Mouse (Mus musculus) lung, postnatal 0 days (tissue): ENCODE measurements around the gene Tmem129.

Experiments
- CTCF ChIP-seq: IDR thresholded peaks from 2 replicates; pipeline ENCODE4 v1.5.1; 2016; ENCODE audit warnings: antibody characterized with exemption, mild to moderate bottlenecking
- EP300 ChIP-seq: IDR thresholded peaks from 2 replicates; pipeline ENCODE4 v1.6.1; 2016; ENCODE audit warnings: antibody characterized with exemption, mild to moderate bottlenecking, control low read depth

GRCm38 (mm10) chr5:33609226-33609625, 49.0 kb downstream of the Tmem129 start:
- TF ChIP-seq CTCF (no peak), EP300 (no peak)
